Mouse (Mus musculus) embryonic facial prominence, embryonic 13.5 days (tissue): Measurements from ENCODE around the gene Farp2. TPM values are rescaled to one million over a fixed set of nuclear protein-coding genes. Genes with fewer than 3 reads are reported as not detected.
"Not testable (repeated sequence)": the region's sequence is repeated elsewhere in the genome, so short reads cannot be mapped to it uniquely, and the experiment has no call there.

Experiments
- ATAC-seq: fragments of 200-750 bp; cut with Nextera tagmentation; 2 replicates; pipeline ENCODE4 v1.8.0; 2017; ENCODE audit warnings: low read depth; ENCODE audit not compliant: insufficient number of reproducible peaks, insufficient read depth, low FRiP score, low TSS enrichment
- H3K27ac ChIP-seq: fragments of 300-500 bp; sonication (generic); 2 replicates; pipeline ENCODE4 v1.5.1; 2015; ENCODE audit warnings: moderate library complexity, mild to moderate bottlenecking, inconsistent platforms
- H3K27me3 ChIP-seq: fragments of 300-500 bp; sonication (generic); 2 replicates; pipeline ENCODE4 v1.6.1; 2015; ENCODE audit warnings: mild to moderate bottlenecking, inconsistent platforms
- H3K36me3 ChIP-seq: fragments of 300-500 bp; sonication (generic); 2 replicates; pipeline ENCODE4 v1.6.1; 2015; ENCODE audit warnings: mild to moderate bottlenecking, inconsistent platforms
- H3K4me1 ChIP-seq: fragments of 300-500 bp; sonication (generic); 2 replicates; pipeline ENCODE4 v1.6.1; 2015; ENCODE audit warnings: inconsistent platforms
- H3K4me2 ChIP-seq: fragments of 300-500 bp; sonication (generic); 2 replicates; pipeline ENCODE4 v1.6.1; 2015; ENCODE audit warnings: moderate library complexity, mild to moderate bottlenecking, inconsistent platforms
- H3K4me3 ChIP-seq: fragments of 300-500 bp; sonication (generic); 2 replicates; pipeline ENCODE4 v1.5.1; 2015; ENCODE audit warnings: mild to moderate bottlenecking, inconsistent platforms
- H3K9ac ChIP-seq: fragments of 300-500 bp; sonication (generic); 2 replicates; pipeline ENCODE4 v1.6.1; 2015; ENCODE audit warnings: mild to moderate bottlenecking, inconsistent platforms
- H3K9me3 ChIP-seq: fragments of 300-500 bp; sonication (generic); 2 replicates; pipeline ENCODE4 v1.6.1; 2016; ENCODE audit warnings: inconsistent platforms
- WGBS: fragments of 180-500 bp; shearing (Covaris S2); methylation state at CpG from one replicate; pipeline ENCODE4 v1.1.7; 2015; ENCODE audit warnings: mixed read lengths; 5-methylcytosine and 5-hydroxymethylcytosine counted together
- polyA plus RNA-seq: library from polyadenylated mRNA; unstranded; fragments of >200 nt; fragmentation: Nextera tagmentation; extraction: Ambion mirVana; gene quantifications from 2 replicates; pipeline ENCODE4 v1.2.1, GENCODE M21; 2015

The Farp2 gene
- polyA plus RNA-seq, result 10.5 and 10.9 TPM in 2 replicates

GRCm38 (mm10) chr1:93511585-93512350 is at the start of gene Farp2:
Gene Farp2 (plus strand): TSS chr1:93512079.
- Histone ChIP-seq H3K9me3 (no peaks in the 10 kb centered on the region), H3K4me1 (peaks cover 21% of the 10 kb centered on the region), H3K4me3 (peak within 1 kb of the TSS; percentile 84), H3K4me2 (peak within 1 kb of the TSS; percentile 76), H3K36me3 (peaks cover 19% of the 10 kb centered on the region), H3K9ac (peak within 1 kb of the TSS; percentile 91), H3K27me3 (no peaks in the 10 kb centered on the region), H3K27ac (peak within 1 kb of the TSS; percentile 73)
- peak; percentile 99 for ATAC-seq
- under 1% methylated on average over 69 of the region's 71 CpGs for WGBS

- H3K36me3 ChIP-seq, result 0 out of 2 replicates have a peak, but pooled peaks cover 3% of the 10 kb centered on the region
- H3K4me3 ChIP-seq, result no peak overlapping the region
- no peaks in the 10 kb centered on the region for H3K4me1 ChIP-seq
- H3K27me3 ChIP-seq, result no peaks in the 10 kb centered on the region
- ATAC-seq, result no peak
- H3K27ac ChIP-seq, result no peak overlapping the region
- H3K9me3 ChIP-seq, result no peaks in the 10 kb centered on the region
- no peak overlapping the region for H3K4me2 ChIP-seq
- H3K9ac ChIP-seq, result no peak overlapping the region
These were observed 46.8 kb upstream of the Farp2 start for GRCm38 (mm10) chr1:93465066-93465465.

- no peak overlapping the region for H3K4me2 ChIP-seq
- ATAC-seq, result no peak
- H3K9me3 ChIP-seq, result no peaks in the 10 kb centered on the region
- H3K4me1 ChIP-seq, result no peaks in the 10 kb centered on the region
- H3K36me3 ChIP-seq, result 0 out of 2 replicates have a peak, but pooled peaks cover 3% of the 10 kb centered on the region
- H3K4me3 ChIP-seq, result no peak overlapping the region
- no peak overlapping the region for H3K9ac ChIP-seq
- no peak overlapping the region for H3K27ac ChIP-seq
- no peaks in the 10 kb centered on the region for H3K27me3 ChIP-seq
These were observed 46.1 kb upstream of the Farp2 start for GRCm38 (mm10) chr1:93465746-93466145.

- Histone ChIP-seq H3K4me2 (no peak overlapping the region), H3K4me3 (no peak overlapping the region), H3K27me3 (no peaks in the 10 kb centered on the region), H3K36me3 (0 out of 2 replicates have a peak, but pooled peaks cover under 1% of the 10 kb centered on the region), H3K9ac (no peak overlapping the region), H3K4me1 (no peaks in the 10 kb centered on the region), H3K9me3 (no peaks in the 10 kb centered on the region), H3K27ac (no peak overlapping the region)
- ATAC-seq, result no peak
- WGBS, result 92% methylated on average over 4 of the region's 4 CpGs
These were observed 43.3 kb upstream of the Farp2 start for GRCm38 (mm10) chr1:93468626-93469025.

- 90% methylated on average over 3 of the region's 3 CpGs for WGBS
- H3K36me3 ChIP-seq, result 0 out of 2 replicates have a peak, but pooled peaks cover 3% of the 10 kb centered on the region
- H3K9me3 ChIP-seq, result no peaks in the 10 kb centered on the region
- no peaks in the 10 kb centered on the region for H3K27me3 ChIP-seq
- ATAC-seq, result no peak
- no peak overlapping the region for H3K4me2 ChIP-seq
- H3K9ac ChIP-seq, result no peak overlapping the region
- H3K4me1 ChIP-seq, result peaks cover 8% of the 10 kb centered on the region; the same call in 1 of the 2 replicates
- H3K27ac ChIP-seq, result no peak overlapping the region
- no peak overlapping the region for H3K4me3 ChIP-seq
These were observed 36.2 kb upstream of the Farp2 start for GRCm38 (mm10) chr1:93475694-93476093.

GRCm38 (mm10) chr1:93477758-93478585 is 33.9 kb upstream of the Farp2 start:
- Histone ChIP-seq H3K9me3 (no peaks in the 10 kb centered on the region), H3K4me3 (peak overlapping the region; percentile 92), H3K9ac (peak overlapping the region; percentile 93), H3K27me3 (no peaks in the 10 kb centered on the region), H3K4me2 (peak overlapping the region; percentile 56), H3K4me1 (peaks cover 11% of the 10 kb centered on the region; the same call in 1 of the 2 replicates), H3K27ac (peak overlapping the region; percentile 96), H3K36me3 (0 out of 2 replicates have a peak, but pooled peaks cover 3% of the 10 kb centered on the region)
- ATAC-seq, result peak; percentile 97
- under 1% methylated on average over 37 of the region's 41 CpGs for WGBS

- under 1% methylated on average over 74 of the region's 74 CpGs for WGBS
- no peaks in the 10 kb centered on the region for H3K27me3 ChIP-seq
These were observed 33.0 kb upstream of the Farp2 start, which contains the start of gene Hdlbp for GRCm38 (mm10) chr1:93478586-93479475. Gene Hdlbp (minus strand): TSS chr1:93478815.

GRCm38 (mm10) chr1:93479476-93480083 is 32.3 kb upstream of the Farp2 start:
- ATAC-seq, result no peak
- H3K27me3 ChIP-seq, result no peaks in the 10 kb centered on the region
- H3K4me2 ChIP-seq, result peak overlapping the region; percentile 68
- H3K27ac ChIP-seq, result peak overlapping the region; percentile 96
- 5% methylated on average over 23 of the region's 23 CpGs for WGBS
- peaks cover 11% of the 10 kb centered on the region; the same call in 1 of the 2 replicates for H3K4me1 ChIP-seq
- peak overlapping the region; percentile 93 for H3K9ac ChIP-seq
- no peaks in the 10 kb centered on the region for H3K9me3 ChIP-seq
- H3K36me3 ChIP-seq, result 0 out of 2 replicates have a peak, but pooled peaks cover under 1% of the 10 kb centered on the region
- peak overlapping the region; percentile 92 for H3K4me3 ChIP-seq

More at GRCm38 (mm10) chr1:93478586-93479475, 33.0 kb upstream of the Farp2 start, which contains the start of gene Hdlbp:
- peak within 1 kb of the TSS; percentile 92 for H3K4me3 ChIP-seq
- H3K27ac ChIP-seq, result peak within 1 kb of the TSS; percentile 96
- peak within 1 kb of the TSS; percentile 93 for H3K9ac ChIP-seq
- H3K36me3 ChIP-seq, result 0 out of 2 replicates have a peak, but pooled peaks cover 3% of the 10 kb centered on the region
- peak within 1 kb of the TSS; percentile 68 for H3K4me2 ChIP-seq
- H3K4me1 ChIP-seq, result peaks cover 11% of the 10 kb centered on the region; the same call in 1 of the 2 replicates
- no peaks in the 10 kb centered on the region for H3K9me3 ChIP-seq
- peak; percentile 97 for ATAC-seq

- H3K4me2 ChIP-seq, H3K4me1 ChIP-seq, H3K27ac ChIP-seq, H3K4me3 ChIP-seq, H3K9me3 ChIP-seq, H3K36me3 ChIP-seq, ATAC-seq, H3K9ac ChIP-seq, H3K27me3 ChIP-seq: not testable (repeated sequence)
- WGBS, result 83% methylated on average over 3 of the region's 3 CpGs
These were observed 25.6 kb upstream of the Farp2 start for GRCm38 (mm10) chr1:93486302-93486701.

GRCm38 (mm10) chr1:93495312-93495711 is 16.6 kb upstream of the Farp2 start:
- H3K9me3 ChIP-seq, result no peaks in the 10 kb centered on the region
- no peak overlapping the region for H3K4me2 ChIP-seq
- no peaks in the 10 kb centered on the region for H3K4me1 ChIP-seq
- no peaks in the 10 kb centered on the region for H3K27me3 ChIP-seq
- no peak overlapping the region for H3K27ac ChIP-seq
- 86% methylated on average over 3 of the region's 3 CpGs for WGBS
- H3K9ac ChIP-seq, result no peak overlapping the region
- no peak for ATAC-seq
- H3K4me3 ChIP-seq, result no peak overlapping the region
- H3K36me3 ChIP-seq, result peaks cover 54% of the 10 kb centered on the region
